Mouse (Mus musculus): ENCODE measurements around the gene Ccnl2.
"Not testable (repeated sequence)": the region's sequence is repeated elsewhere in the genome, so short reads cannot be mapped to it uniquely, and the experiment has no call there.

Gene Ccnl2

GRCm38 (mm10) chr4:155811929-155812664, at the start of gene Ccnl2:
Gene Ccnl2, plus strand, starts transcription at chr4:155812489.
- peak; percentile 91 to 93 for DNase-seq (ENCODE audit: low spot score in 2 of 2)

- no peak for DNase-seq (ENCODE audit: low spot score in 2 of 2)
Measured at GRCm38 (mm10) chr4:155769496-155769879, 42.8 kb upstream of the Ccnl2 start.

- peak; percentile 89 to 93 for DNase-seq (ENCODE audit: low spot score in 2 of 2)
Measured at GRCm38 (mm10) chr4:155769880-155770512, 42.3 kb upstream of the Ccnl2 start.

GRCm38 (mm10) chr4:155770626-155771025, 41.7 kb upstream of the Ccnl2 start:
- no peak for DNase-seq (ENCODE audit: low spot score in 2 of 2)

- no peak for DNase-seq (ENCODE audit: low spot score in 2 of 2)
Measured at GRCm38 (mm10) chr4:155771706-155772105, 40.6 kb upstream of the Ccnl2 start.

GRCm38 (mm10) chr4:155772786-155773185, 39.5 kb upstream of the Ccnl2 start:
- DNase-seq (ENCODE audit: low spot score in 2 of 2), result no peak

GRCm38 (mm10) chr4:155773335-155774078, 38.8 kb upstream of the Ccnl2 start:
- no peak for DNase-seq (ENCODE audit: low spot score in 2 of 2)

GRCm38 (mm10) chr4:155774280-155774754, 38.0 kb upstream of the Ccnl2 start, which contains the start of gene Vwa1:
Gene Vwa1, minus strand, starts transcription at chr4:155774698.
- DNase-seq (ENCODE audit: low spot score in 2 of 2), result peak; percentile 85 to 88

GRCm38 (mm10) chr4:155774971-155775740, 37.1 kb upstream of the Ccnl2 start:
- peak in 1 of 2 experiments; percentile 47 for DNase-seq (ENCODE audit: low spot score in 2 of 2)

GRCm38 (mm10) chr4:155775855-155776254, 36.4 kb upstream of the Ccnl2 start:
- DNase-seq (ENCODE audit: low spot score in 2 of 2), result no peak

GRCm38 (mm10) chr4:155776704-155777335, 35.5 kb upstream of the Ccnl2 start:
- peak; percentile 58 to 62 for DNase-seq (ENCODE audit: low spot score in 2 of 2)

- no peak for DNase-seq (ENCODE audit: low spot score in 2 of 2)
Measured at GRCm38 (mm10) chr4:155777816-155778215, 34.5 kb upstream of the Ccnl2 start.

- no peak for DNase-seq (ENCODE audit: low spot score in 2 of 2)
Measured at GRCm38 (mm10) chr4:155779498-155779897, 32.8 kb upstream of the Ccnl2 start.

- DNase-seq (ENCODE audit: low spot score in 2 of 2), result no peak
Measured at GRCm38 (mm10) chr4:155780895-155781294, 31.4 kb upstream of the Ccnl2 start.

- no peak for DNase-seq (ENCODE audit: low spot score in 2 of 2)
Measured at GRCm38 (mm10) chr4:155783486-155784080, 28.7 kb upstream of the Ccnl2 start.

- peak; percentile 76 to 85 for DNase-seq (ENCODE audit: low spot score in 2 of 2)
Measured at GRCm38 (mm10) chr4:155784081-155784701, 28.1 kb upstream of the Ccnl2 start.

GRCm38 (mm10) chr4:155785246-155785645, 27.0 kb upstream of the Ccnl2 start:
- DNase-seq (ENCODE audit: low spot score in 2 of 2), result no peak

- DNase-seq (ENCODE audit: low spot score in 2 of 2), result no peak
Measured at GRCm38 (mm10) chr4:155785819-155786218, 26.5 kb upstream of the Ccnl2 start, which contains the start of gene Tmem88b. Gene Tmem88b, minus strand, starts transcription at chr4:155785874.

- no peak for DNase-seq (ENCODE audit: low spot score in 2 of 2)
Measured at GRCm38 (mm10) chr4:155788300-155788699, 24.0 kb upstream of the Ccnl2 start.

- not testable (repeated sequence) for DNase-seq (ENCODE audit: low spot score in 2 of 2)
Measured at GRCm38 (mm10) chr4:155788833-155789232, 23.5 kb upstream of the Ccnl2 start.
